Mouse (Mus musculus): ENCODE measurements around the gene Acap3. TPM values are rescaled to one million over a fixed set of nuclear protein-coding genes. Genes with fewer than 3 reads are reported as not detected.

The Acap3 gene
- polyA plus RNA-seq, 1 experiment from 2014 or later = 9.7 TPM

DNA sequence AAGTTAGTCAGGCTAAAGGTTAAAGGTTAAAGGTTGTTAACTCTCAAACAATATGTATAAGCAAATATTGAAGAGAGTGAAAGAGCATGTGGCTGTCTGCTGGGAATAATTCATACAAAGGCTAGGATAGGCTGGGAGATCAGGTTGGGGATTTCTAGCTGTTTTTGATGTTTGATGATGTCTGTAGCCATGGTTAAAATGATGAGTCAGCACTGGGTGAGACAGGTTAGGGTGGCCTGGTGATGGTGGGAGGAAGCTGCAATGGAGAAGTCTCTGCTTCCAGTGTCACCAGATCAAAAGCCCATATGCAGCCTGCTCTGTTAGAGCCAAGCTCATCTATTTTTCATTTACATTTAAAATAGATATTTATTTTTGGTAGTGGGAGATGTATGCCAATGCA is 55.5 kb downstream of the Acap3 start:
- Histone ChIP-seq H3K9ac (ENCODE audit: low read length) (no peak overlapping the region), H3K27me3 (ENCODE audit: control insufficient read depth, insufficient read depth, low read length) (no peaks in the 10 kb centered on the region), H3K4me3 (ENCODE audit: low read depth, low read length) (no peak overlapping the region), H3K4me1 (replicated peaks; ENCODE audit: control insufficient read depth, insufficient read depth) (peaks cover 6% of the 10 kb centered on the region; the same call in 1 of the 2 replicates), H3K27ac (replicated peaks) (no peak overlapping the region), H3K36me3 (ENCODE audit: control insufficient read depth, insufficient read depth, low read length) (peaks cover 14% of the 10 kb centered on the region), H3K4me2 (replicated peaks; ENCODE audit: low read depth) (no peak overlapping the region), H3K9me3 (ENCODE audit: control insufficient read depth, low read length) (no peaks in the 10 kb centered on the region)
- TF ChIP-seq EP300 (optimal IDR thresholded peaks at IDR 0.05) (no peak), CTCF (IDR thresholded peaks at IDR 0.05; ENCODE audit: low read depth) (no peak)
- no peak for ATAC-seq (ENCODE audit: low FRiP score, low TSS enrichment)
- no peak for DNase-seq (ENCODE audit: low spot score)

DNA sequence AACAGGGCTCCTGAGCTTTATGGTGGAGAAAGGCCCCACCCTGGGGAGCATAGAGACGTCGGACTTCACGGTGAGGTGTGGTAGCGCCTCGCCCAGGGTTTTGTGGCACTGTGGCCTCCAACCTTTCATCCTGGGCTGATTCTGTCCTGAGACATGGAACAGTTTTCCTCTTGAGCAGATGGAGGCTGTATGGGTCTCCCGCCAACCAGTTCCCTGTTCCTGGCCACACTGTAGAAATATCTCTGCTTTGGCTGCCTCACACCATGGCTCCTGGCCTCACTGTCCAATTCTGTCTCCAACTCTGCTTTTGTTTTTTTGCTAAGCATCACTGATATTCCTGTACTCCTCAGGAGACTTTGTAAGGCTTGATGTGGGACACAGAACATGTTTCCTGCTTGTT is 63.9 kb downstream of the Acap3 start:
- H3K27me3 ChIP-seq (ENCODE audit: control insufficient read depth, insufficient read depth, low read length) = no peaks in the 10 kb centered on the region
- no peak overlapping the region for H3K4me2 ChIP-seq (replicated peaks; ENCODE audit: low read depth)
- peaks cover 23% of the 10 kb centered on the region for H3K36me3 ChIP-seq (ENCODE audit: control insufficient read depth, insufficient read depth, low read length)
- TF ChIP-seq CTCF (IDR thresholded peaks at IDR 0.05; ENCODE audit: low read depth) (no peak), EP300 (optimal IDR thresholded peaks at IDR 0.05) (no peak)
- ATAC-seq (ENCODE audit: low FRiP score, low TSS enrichment) = no peak
- no peak for DNase-seq (ENCODE audit: low spot score)
- no peak overlapping the region for H3K27ac ChIP-seq (replicated peaks)
- H3K4me1 ChIP-seq (replicated peaks; ENCODE audit: control insufficient read depth, insufficient read depth) = no peaks in the 10 kb centered on the region
- H3K4me3 ChIP-seq (ENCODE audit: low read depth, low read length) = no peak overlapping the region
- H3K9me3 ChIP-seq (ENCODE audit: control insufficient read depth, low read length) = no peaks in the 10 kb centered on the region
- no peak overlapping the region for H3K9ac ChIP-seq (ENCODE audit: low read length)
- 78% methylated on average over 6 of the region's 6 CpGs for WGBS

Small RNA genes lying within 50 kb of the gene (microRNA-seq; reads per million reads assigned to microRNA genes)
- gene Gm22991 = not detected

Other genes with a start within 250 kb of the Acap3 start
- not detected in 2 replicates for gene Gm10563, start 246.4 kb upstream of the Acap3 start, polyA plus RNA-seq (2015; fragmentation: Nextera tagmentation; extraction: Ambion mirVana)
- 87.9 and 89.3 TPM in 2 replicates for gene Mmp23, start 238.4 kb upstream of the Acap3 start, polyA plus RNA-seq (2015; fragmentation: Nextera tagmentation; extraction: Ambion mirVana)
- gene Mib2, start 222.6 kb upstream of the Acap3 start, polyA plus RNA-seq (2015; fragmentation: Nextera tagmentation; extraction: Ambion mirVana) = 10.5 and 11.0 TPM in 2 replicates
- gene Fndc10, start 197.5 kb upstream of the Acap3 start, polyA plus RNA-seq (2015; fragmentation: Nextera tagmentation; extraction: Ambion mirVana) = 9.6 and 11.0 TPM in 2 replicates
- gene Ssu72, start 187.0 kb upstream of the Acap3 start, polyA plus RNA-seq (2015; fragmentation: Nextera tagmentation; extraction: Ambion mirVana) = 152 and 153 TPM in 2 replicates
- gene Tmem240, start 157.0 kb upstream of the Acap3 start, polyA plus RNA-seq (2015; fragmentation: Nextera tagmentation; extraction: Ambion mirVana) = 0.39 and 0.45 TPM in 2 replicates
- gene Atad3a, start 130.7 kb upstream of the Acap3 start, polyA plus RNA-seq (2015; fragmentation: Nextera tagmentation; extraction: Ambion mirVana) = 48.8 and 55.1 TPM in 2 replicates
- 30.0 and 32.3 TPM in 2 replicates for gene Vwa1, start 117.1 kb upstream of the Acap3 start, polyA plus RNA-seq (2015; fragmentation: Nextera tagmentation; extraction: Ambion mirVana)
- gene Tmem88b, start 105.9 kb upstream of the Acap3 start, polyA plus RNA-seq (2015; fragmentation: Nextera tagmentation; extraction: Ambion mirVana) = 0.13 and 0.27 TPM in 2 replicates
- 0.10 and 0.13 TPM in 2 replicates for gene Ankrd65, start 101.4 kb upstream of the Acap3 start, polyA plus RNA-seq (2015; fragmentation: Nextera tagmentation; extraction: Ambion mirVana)
- gene Mrpl20, start 88.9 kb upstream of the Acap3 start, polyA plus RNA-seq (2015; fragmentation: Nextera tagmentation; extraction: Ambion mirVana) = 230 and 240 TPM in 2 replicates
- 72.2 and 83.2 TPM in 2 replicates for gene Ccnl2, start 79.3 kb upstream of the Acap3 start, polyA plus RNA-seq (2015; fragmentation: Nextera tagmentation; extraction: Ambion mirVana)
- gene Aurkaip1, start 60.5 kb upstream of the Acap3 start, polyA plus RNA-seq (2015; fragmentation: Nextera tagmentation; extraction: Ambion mirVana) = 129 and 133 TPM in 2 replicates
- gene Mxra8, start 52.1 kb upstream of the Acap3 start, polyA plus RNA-seq (2015; fragmentation: Nextera tagmentation; extraction: Ambion mirVana) = 79.4 and 88.4 TPM in 2 replicates
- 8.1 and 10.4 TPM in 2 replicates for gene Dvl1, start 44.4 kb upstream of the Acap3 start, polyA plus RNA-seq (2015; fragmentation: Nextera tagmentation; extraction: Ambion mirVana)
- 0.11 and 0.28 TPM in 2 replicates for gene Tas1r3, start 28.5 kb upstream of the Acap3 start, polyA plus RNA-seq (2015; fragmentation: Nextera tagmentation; extraction: Ambion mirVana)
- gene Cptp, start 22.4 kb upstream of the Acap3 start, polyA plus RNA-seq (2015; fragmentation: Nextera tagmentation; extraction: Ambion mirVana) = 25.0 and 26.5 TPM in 2 replicates
- 30.7 and 32.6 TPM in 2 replicates for gene Ints11, start 22.3 kb upstream of the Acap3 start, polyA plus RNA-seq (2015; fragmentation: Nextera tagmentation; extraction: Ambion mirVana)
- 35.7 and 36.5 TPM in 2 replicates for gene Pusl1, start within 50 bp of the Acap3 start, polyA plus RNA-seq (2015; fragmentation: Nextera tagmentation; extraction: Ambion mirVana)
- gene Ube2j2, start 52.0 kb downstream of the Acap3 start, polyA plus RNA-seq (2015; fragmentation: Nextera tagmentation; extraction: Ambion mirVana) = 72.8 and 75.5 TPM in 2 replicates
- 48.5 and 59.1 TPM in 2 replicates for gene C1qtnf12, start 70.5 kb downstream of the Acap3 start, polyA plus RNA-seq (2015; fragmentation: Nextera tagmentation; extraction: Ambion mirVana)
- 9.0 and 9.4 TPM in 2 replicates for gene B3galt6, start 100.8 kb downstream of the Acap3 start, polyA plus RNA-seq (2015; fragmentation: Nextera tagmentation; extraction: Ambion mirVana)
- gene Sdf4, start 101.0 kb downstream of the Acap3 start, polyA plus RNA-seq (2015; fragmentation: Nextera tagmentation; extraction: Ambion mirVana) = 129 and 137 TPM in 2 replicates
- 0.21 and 0.48 TPM in 2 replicates for gene Tnfrsf4, start 122.0 kb downstream of the Acap3 start, polyA plus RNA-seq (2015; fragmentation: Nextera tagmentation; extraction: Ambion mirVana)
- 2.2 and 3.3 TPM in 2 replicates for gene Tnfrsf18, start 134.3 kb downstream of the Acap3 start, polyA plus RNA-seq (2015; fragmentation: Nextera tagmentation; extraction: Ambion mirVana)
- 2.7 TPM in 2 replicates for gene Ttll10, start 167.6 kb downstream of the Acap3 start, polyA plus RNA-seq (2015; fragmentation: Nextera tagmentation; extraction: Ambion mirVana)
- 4.9 and 5.4 TPM in 2 replicates for gene 9430015G10Rik, start 218.2 kb downstream of the Acap3 start, polyA plus RNA-seq (2015; fragmentation: Nextera tagmentation; extraction: Ambion mirVana)
- 7.6 and 7.7 TPM in 2 replicates for gene Rnf223, start 238.7 kb downstream of the Acap3 start, polyA plus RNA-seq (2015; fragmentation: Nextera tagmentation; extraction: Ambion mirVana)

Measured in stomach, postnatal 0 days (tissue).